Mouse (Mus musculus) neural tube, embryonic 10.5 days (tissue): Measurements from ENCODE around the gene Atp2b2.

Experiments
- DNase-seq: peaks from one replicate; pipeline ENCODE4 v3.0.0-alpha.2; 2017; ENCODE audit warnings: low spot score; ENCODE audit errors: extremely low spot score

The Atp2b2 gene

GRCm38 (mm10) chr6:114042332-114042731 is at the start of gene Atp2b2:
Gene Atp2b2 (minus strand): TSS chr6:114042613.
- peak; percentile 27 for DNase-seq

GRCm38 (mm10) chr6:114089626-114090025 is 47.2 kb upstream of the Atp2b2 start:
- peak; percentile 74 for DNase-seq

- peak; percentile 60 for DNase-seq
These were observed 44.7 kb upstream of the Atp2b2 start for GRCm38 (mm10) chr6:114087106-114087505.

- no peak for DNase-seq
These were observed 36.1 kb upstream of the Atp2b2 start for GRCm38 (mm10) chr6:114078556-114078955.

- DNase-seq = no peak
These were observed 34.1 kb upstream of the Atp2b2 start for GRCm38 (mm10) chr6:114076560-114076959.

- DNase-seq = no peak
These were observed 33.6 kb upstream of the Atp2b2 start for GRCm38 (mm10) chr6:114076061-114076460.

- DNase-seq = no peak
These were observed 32.5 kb upstream of the Atp2b2 start for GRCm38 (mm10) chr6:114074929-114075328.

- no peak for DNase-seq
These were observed 31.8 kb upstream of the Atp2b2 start for GRCm38 (mm10) chr6:114074256-114074655.

- peak; percentile 61 for DNase-seq
These were observed 29.2 kb upstream of the Atp2b2 start for GRCm38 (mm10) chr6:114071564-114071963.

- DNase-seq = no peak
These were observed 20.7 kb upstream of the Atp2b2 start for GRCm38 (mm10) chr6:114063100-114063499.

- DNase-seq = no peak
These were observed 20.3 kb upstream of the Atp2b2 start for GRCm38 (mm10) chr6:114062688-114063087.

- no peak for DNase-seq
These were observed 16.8 kb upstream of the Atp2b2 start for GRCm38 (mm10) chr6:114059206-114059605.

- DNase-seq = no peak
These were observed 15.8 kb upstream of the Atp2b2 start for GRCm38 (mm10) chr6:114058030-114058808.

GRCm38 (mm10) chr6:114055311-114055710 is 12.9 kb upstream of the Atp2b2 start:
- DNase-seq = no peak

- DNase-seq = no peak
These were observed 2.5 kb upstream of the Atp2b2 start for GRCm38 (mm10) chr6:114044962-114045361.

GRCm38 (mm10) chr6:114042836-114043235 is 423 bp upstream of the Atp2b2 start:
- DNase-seq = no peak

- DNase-seq = no peak
These were observed 515 bp downstream of the Atp2b2 start for GRCm38 (mm10) chr6:114041911-114042284.

GRCm38 (mm10) chr6:114041097-114041910 is 1.1 kb downstream of the Atp2b2 start:
- DNase-seq = peak; percentile 31

- no peak for DNase-seq
These were observed 6.7 kb downstream of the Atp2b2 start for GRCm38 (mm10) chr6:114035704-114036103.

- DNase-seq = no peak
These were observed 9.6 kb downstream of the Atp2b2 start for GRCm38 (mm10) chr6:114032822-114033221.

- DNase-seq = no peak
These were observed 18.6 kb downstream of the Atp2b2 start for GRCm38 (mm10) chr6:114023794-114024193.

GRCm38 (mm10) chr6:114022104-114022503 is 20.3 kb downstream of the Atp2b2 start:
- DNase-seq = no peak
